Mouse (Mus musculus) cerebellum, adult 9-11 months (tissue): ENCODE measurements around the gene Crtac1.

Source experiments
- DNase-seq: peaks from one replicate; pipeline ENCODE4 v3.0.0; 2022

Crtac1 gene

GRCm38 (mm10) chr19:42415042-42415441 lies 16.5 kb downstream of the Crtac1 start:
- DNase-seq = no peak

GRCm38 (mm10) chr19:42409856-42410255 lies 21.7 kb downstream of the Crtac1 start:
- no peak for DNase-seq

GRCm38 (mm10) chr19:42409226-42409625 lies 22.4 kb downstream of the Crtac1 start:
- no peak for DNase-seq

GRCm38 (mm10) chr19:42404364-42404763 lies 27.2 kb downstream of the Crtac1 start:
- no peak for DNase-seq

- DNase-seq = no peak
These were observed 31.6 kb downstream of the Crtac1 start for GRCm38 (mm10) chr19:42399974-42400373.

- no peak for DNase-seq
These were observed 34.3 kb downstream of the Crtac1 start for GRCm38 (mm10) chr19:42397281-42397680.

- no peak for DNase-seq
These were observed 36.6 kb downstream of the Crtac1 start for GRCm38 (mm10) chr19:42394848-42395534.

- no peak for DNase-seq
These were observed 37.7 kb downstream of the Crtac1 start for GRCm38 (mm10) chr19:42393920-42394319.

- DNase-seq = no peak
These were observed 39.5 kb downstream of the Crtac1 start for GRCm38 (mm10) chr19:42392094-42392493.

GRCm38 (mm10) chr19:42389574-42389973 lies 42.0 kb downstream of the Crtac1 start:
- DNase-seq = no peak

GRCm38 (mm10) chr19:42384981-42385598 lies 46.5 kb downstream of the Crtac1 start:
- DNase-seq = no peak

- no peak for DNase-seq
These were observed 50.6 kb downstream of the Crtac1 start for GRCm38 (mm10) chr19:42380981-42381373.

- no peak for DNase-seq
These were observed 51.1 kb downstream of the Crtac1 start for GRCm38 (mm10) chr19:42380321-42380980.

GRCm38 (mm10) chr19:42379798-42380197 lies 51.8 kb downstream of the Crtac1 start:
- DNase-seq = no peak

- no peak for DNase-seq
These were observed 54.4 kb downstream of the Crtac1 start for GRCm38 (mm10) chr19:42377206-42377605.

GRCm38 (mm10) chr19:42363551-42363950 lies 68.0 kb downstream of the Crtac1 start:
- no peak for DNase-seq

- DNase-seq = no peak
These were observed 73.2 kb downstream of the Crtac1 start for GRCm38 (mm10) chr19:42358406-42358805.

GRCm38 (mm10) chr19:42356854-42357253 lies 74.7 kb downstream of the Crtac1 start:
- DNase-seq = no peak

- DNase-seq = no peak
These were observed 76.1 kb downstream of the Crtac1 start for GRCm38 (mm10) chr19:42355476-42355875.

GRCm38 (mm10) chr19:42341183-42341582 lies 90.4 kb downstream of the Crtac1 start:
- no peak for DNase-seq

- no peak for DNase-seq
These were observed 99.4 kb downstream of the Crtac1 start for GRCm38 (mm10) chr19:42332081-42332736.

GRCm38 (mm10) chr19:42331446-42331845 lies 100.1 kb downstream of the Crtac1 start:
- DNase-seq = no peak

- no peak for DNase-seq
These were observed 103.4 kb downstream of the Crtac1 start for GRCm38 (mm10) chr19:42328160-42328559.

- DNase-seq = no peak
These were observed 105.7 kb downstream of the Crtac1 start for GRCm38 (mm10) chr19:42325894-42326293.
